Mouse (Mus musculus) thymus, adult 2 months (tissue): ENCODE data around the gene Vmn2r107. TPM values are rescaled to one million over a fixed set of nuclear protein-coding genes. Genes with fewer than 3 reads are reported as not detected.

Experiments used
- DNase-seq: peaks from one replicate; pipeline ENCODE4 v3.0.0; 2021
- H3K27ac ChIP-seq: fragments of 200-500 bp; 2 replicates; pipeline ENCODE4 v1.5.1; 2012; ENCODE audit warnings: low read length, control low read depth; ENCODE audit not compliant: control insufficient read depth, insufficient read depth
- H3K27me3 ChIP-seq: fragments of 200-500 bp; 2 replicates; pipeline ENCODE4 v1.6.1; 2012; ENCODE audit warnings: mild to moderate bottlenecking, low read length, moderate library complexity, mixed read lengths; ENCODE audit not compliant: control insufficient read depth, insufficient read depth
- H3K36me3 ChIP-seq: fragments of 200-500 bp; 2 replicates; pipeline ENCODE4 v1.6.1; 2012; ENCODE audit warnings: mild to moderate bottlenecking, low read length, moderate library complexity; ENCODE audit not compliant: control insufficient read depth, insufficient read depth
- H3K4me1 ChIP-seq: fragments of 200-500 bp; replicated peaks from 2 replicates; pipeline ENCODE4 v1.6.1; 2012; ENCODE audit warnings: low read length; ENCODE audit not compliant: control insufficient read depth, insufficient read depth
- H3K4me3 ChIP-seq: fragments of 200-500 bp; 2 replicates; pipeline ENCODE4 v1.5.1; 2012; ENCODE audit warnings: mild to moderate bottlenecking, low read length, control low read depth, moderate library complexity; ENCODE audit not compliant: control insufficient read depth, insufficient read depth
- CTCF ChIP-seq: fragments of 200-500 bp; IDR thresholded peaks from 2 replicates; pipeline ENCODE4 v1.5.1; 2012; ENCODE audit warnings: mild to moderate bottlenecking, control low read depth, low read length, moderate library complexity, borderline replicate concordance; ENCODE audit not compliant: control insufficient read depth, poor library complexity, insufficient read depth; ENCODE audit errors: extremely low read depth
- POLR2A ChIP-seq: fragments of 200-500 bp; IDR thresholded peaks from 2 replicates; pipeline ENCODE4 v1.6.1; 2012; ENCODE audit warnings: mild to moderate bottlenecking, low read length, control low read depth, moderate library complexity; ENCODE audit not compliant: control insufficient read depth, poor library complexity, insufficient read depth; ENCODE audit errors: extremely low read depth
- WGBS: fragments of 180-500 bp; shearing (Covaris S2); methylation state at CpG from one replicate; pipeline ENCODE4 v1.1.7; 2018; 5-methylcytosine and 5-hydroxymethylcytosine counted together
- polyA plus RNA-seq: library from polyadenylated mRNA; depleted of rRNA; stranded (reverse); fragments of >200 nt; gene quantifications from 2 replicates; pipeline ENCODE4 v1.2.3, GENCODE M21; 2012; rRNA removed

Vmn2r107 gene
- not detected in 2 replicates for polyA plus RNA-seq

DNA sequence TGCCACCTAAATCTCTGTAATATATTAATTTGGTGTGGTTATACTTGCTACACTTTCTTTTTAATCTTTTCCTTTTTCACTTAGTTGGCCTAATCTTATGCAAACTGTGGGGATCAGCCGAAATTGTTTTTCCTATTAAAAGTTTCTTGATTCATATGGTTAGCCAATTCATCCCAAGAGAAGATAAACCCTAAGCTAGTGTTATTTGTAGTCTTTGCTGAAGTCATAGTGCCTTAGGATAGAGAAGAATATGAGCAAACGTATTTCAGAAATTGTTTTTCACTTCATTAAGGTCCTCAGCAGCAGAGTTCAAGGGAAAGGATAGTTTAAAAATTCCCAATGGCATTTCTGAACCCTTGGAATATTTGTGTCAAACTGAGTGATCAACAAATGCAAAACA lies at the start of gene Vmn2r107:
Gene Vmn2r107 (plus strand): TSS at position 301 of the 400 bp plus-strand sequence.
- H3K4me1 ChIP-seq: no peaks in the 10 kb centered on the region
- no peaks in the 10 kb centered on the region for H3K27me3 ChIP-seq
- no peak for TF ChIP-seq CTCF
- no peak for TF ChIP-seq POLR2A
- WGBS: 58% methylated on average over 2 of the region's 2 CpGs
- DNase-seq: no peak
- H3K4me3 ChIP-seq: no peak within 1 kb of the TSS
- no peak within 1 kb of the TSS for H3K27ac ChIP-seq
- H3K36me3 ChIP-seq: no peaks in the 10 kb centered on the region

DNA sequence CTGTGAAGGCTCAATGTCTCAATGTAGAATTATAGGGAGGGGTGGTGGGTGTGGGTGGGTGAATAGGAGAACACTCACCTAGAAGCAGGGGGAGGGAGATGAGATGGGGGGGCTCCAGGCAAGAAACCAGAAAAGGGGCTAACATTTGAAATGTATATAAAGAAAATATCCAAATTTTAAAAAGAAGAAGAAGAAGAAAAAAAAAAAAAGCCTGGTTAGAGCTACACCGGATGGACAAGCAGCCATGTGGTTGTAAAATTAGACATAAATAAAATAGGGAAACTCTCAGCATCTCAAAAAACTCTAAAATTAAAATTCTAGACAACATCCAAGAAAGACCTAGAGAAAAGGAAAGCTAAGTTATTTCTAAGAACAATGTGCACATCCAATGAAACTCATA lies 39.3 kb upstream of the Vmn2r107 start:
- no peaks in the 10 kb centered on the region for H3K36me3 ChIP-seq
- H3K27ac ChIP-seq: no peak overlapping the region
- no peak overlapping the region for H3K4me3 ChIP-seq
- DNase-seq: no peak
- 97% methylated on average over 1 of the region's 1 CpGs for WGBS
- H3K4me1 ChIP-seq: no peaks in the 10 kb centered on the region
- TF ChIP-seq CTCF (no peak), POLR2A (no peak)
- no peaks in the 10 kb centered on the region for H3K27me3 ChIP-seq

DNA sequence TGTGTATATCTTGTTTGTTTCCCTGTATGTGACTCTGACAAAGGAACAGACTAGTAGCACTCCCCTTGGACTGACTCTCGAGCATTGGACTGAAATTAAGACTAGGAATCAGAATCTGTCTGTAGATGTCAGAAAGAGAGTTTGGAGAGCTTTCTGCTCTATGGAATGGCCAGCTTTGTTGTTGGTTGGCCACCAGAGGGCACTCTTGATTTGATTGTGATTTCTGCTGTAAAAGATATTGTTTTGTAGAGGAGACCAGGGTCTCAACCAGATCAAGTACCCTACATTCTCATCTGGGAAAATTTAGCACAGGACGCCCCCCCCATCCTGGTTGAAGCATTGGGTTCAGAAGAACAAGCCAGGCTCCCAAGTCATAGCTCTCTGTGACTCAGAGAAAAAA lies 54.1 kb downstream of the Vmn2r107 start:
- Histone ChIP-seq H3K4me3 (no peak overlapping the region), H3K36me3 (no peaks in the 10 kb centered on the region), H3K27me3 (no peaks in the 10 kb centered on the region), H3K4me1 (no peaks in the 10 kb centered on the region), H3K27ac (no peak overlapping the region)
- DNase-seq: no peak
- TF ChIP-seq CTCF: no peak
- TF ChIP-seq POLR2A: no peak
- 45% methylated on average over 2 of the region's 2 CpGs for WGBS

DNA sequence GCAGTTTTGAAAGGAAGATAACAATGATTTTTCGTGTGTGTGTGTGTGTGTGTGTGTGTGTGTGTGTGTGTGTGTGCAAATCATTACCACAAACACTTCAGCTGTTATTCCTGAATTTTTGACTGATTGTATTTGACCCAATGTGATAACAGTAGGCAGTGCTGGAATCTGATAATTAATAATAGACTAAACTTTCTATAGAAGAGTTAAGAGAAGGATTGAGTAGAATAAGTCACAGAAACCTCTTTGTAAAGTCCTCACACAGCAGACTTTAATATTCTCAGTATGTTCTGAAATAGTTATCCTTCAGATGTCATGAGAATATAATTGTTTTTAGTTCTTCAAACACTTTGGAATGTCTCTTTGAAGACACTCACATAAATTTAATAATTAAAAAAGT lies 68.8 kb downstream of the Vmn2r107 start, which contains the start of gene Vmn1r224:
Gene Vmn1r224 (plus strand): TSS at position 301 of the 400 bp plus-strand sequence.
- Histone ChIP-seq H3K4me3 (no peak within 1 kb of the TSS), H3K27ac (no peak within 1 kb of the TSS), H3K4me1 (no peaks in the 10 kb centered on the region), H3K36me3 (no peaks in the 10 kb centered on the region), H3K27me3 (no peaks in the 10 kb centered on the region)
- no peak for TF ChIP-seq CTCF
- TF ChIP-seq POLR2A: no peak
- 29% methylated on average over 1 of the region's 1 CpGs for WGBS
- no peak for DNase-seq

Other genes starting within 250 kb of the Vmn2r107 start
- not detected in 2 replicates for gene Fpr-rs7, start 231.0 kb upstream of the Vmn2r107 start, polyA plus RNA-seq
- gene Fpr-rs6, start 162.1 kb upstream of the Vmn2r107 start, polyA plus RNA-seq: not detected in 2 replicates
- gene Vmn2r105, start 110.2 kb upstream of the Vmn2r107 start, polyA plus RNA-seq: not detected in 2 replicates
- gene Vmn2r106, start 59.7 kb upstream of the Vmn2r107 start, polyA plus RNA-seq: not detected in 2 replicates
- gene Vmn1r224, start 68.9 kb downstream of the Vmn2r107 start, polyA plus RNA-seq: not detected in 2 replicates
- not detected in 2 replicates for gene Vmn2r108, start 136.1 kb downstream of the Vmn2r107 start, polyA plus RNA-seq
- not detected in 2 replicates for gene Vmn1r225, start 152.9 kb downstream of the Vmn2r107 start, polyA plus RNA-seq
- gene Vmn2r109, start 219.5 kb downstream of the Vmn2r107 start, polyA plus RNA-seq: not detected in 2 replicates